Mouse (Mus musculus): ENCODE data around the gene Foxs1. TPM values are rescaled to one million over a fixed set of nuclear protein-coding genes. Genes with fewer than 3 reads are reported as not detected.
A peak's percentile ranks its signal among the peaks of the same experiment; 100 is the strongest.

The Foxs1 gene
- polyA plus RNA-seq, 1 experiment from 2014 or later = 4.8 TPM

GRCm38 (mm10) chr2:152911432-152911831 lies 21.6 kb downstream of the Foxs1 start:
- Histone ChIP-seq H3K4me2 (no peak overlapping the region), H3K9me3 (ENCODE audit: low read depth, low read length) (no peaks in the 10 kb centered on the region), H3K9ac (no peak overlapping the region), H3K27me3 (ENCODE audit: insufficient read depth, low read length) (peaks cover 40% of the 10 kb centered on the region), H3K4me1 (ENCODE audit: insufficient read depth) (0 out of 2 replicates have a peak, but pooled peaks cover under 1% of the 10 kb centered on the region), H3K27ac (ENCODE audit: low read depth) (no peak overlapping the region), H3K4me3 (ENCODE audit: low read depth, low read length) (no peak overlapping the region), H3K36me3 (ENCODE audit: insufficient read depth) (no peaks in the 10 kb centered on the region)
- ATAC-seq (ENCODE audit: insufficient read depth) = no peak
- no peak for TF ChIP-seq CTCF (IDR thresholded peaks at IDR 0.05; ENCODE audit: low read depth)
- no peak for DNase-seq
- WGBS = 17% methylated on average over 6 of the region's 6 CpGs

GRCm38 (mm10) chr2:152911031-152911430 lies 22.0 kb downstream of the Foxs1 start, which contains the start of gene Mylk2:
Gene Mylk2, plus strand, starts transcription at chr2:152911352.
- no peak for TF ChIP-seq CTCF (IDR thresholded peaks at IDR 0.05; ENCODE audit: low read depth)
- no peak within 1 kb of the TSS for H3K9ac ChIP-seq
- no peak for ATAC-seq (ENCODE audit: insufficient read depth)

GRCm38 (mm10) chr2:152909848-152910247 lies 23.2 kb downstream of the Foxs1 start:
- H3K36me3 ChIP-seq (ENCODE audit: insufficient read depth) = no peaks in the 10 kb centered on the region
- no peaks in the 10 kb centered on the region for H3K9me3 ChIP-seq (ENCODE audit: low read depth, low read length)
- no peak overlapping the region for H3K4me2 ChIP-seq
- H3K4me3 ChIP-seq (ENCODE audit: low read depth, low read length) = no peak overlapping the region
- no peak overlapping the region for H3K27ac ChIP-seq (ENCODE audit: low read depth)
- peaks cover 40% of the 10 kb centered on the region for H3K27me3 ChIP-seq (ENCODE audit: insufficient read depth, low read length)
- 0 out of 2 replicates have a peak, but pooled peaks cover 6% of the 10 kb centered on the region for H3K4me1 ChIP-seq (ENCODE audit: insufficient read depth)
- DNase-seq (no peak), ATAC-seq (ENCODE audit: insufficient read depth) (no peak)
- 61% methylated on average over 6 of the region's 6 CpGs for WGBS
- TF ChIP-seq CTCF (IDR thresholded peaks at IDR 0.05; ENCODE audit: low read depth) = no peak
- H3K9ac ChIP-seq = no peak overlapping the region

More at GRCm38 (mm10) chr2:152911031-152911430, 22.0 kb downstream of the Foxs1 start, which contains the start of gene Mylk2:
- Histone ChIP-seq H3K36me3 (ENCODE audit: insufficient read depth) (no peaks in the 10 kb centered on the region), H3K4me1 (ENCODE audit: insufficient read depth) (0 out of 2 replicates have a peak, but pooled peaks cover 5% of the 10 kb centered on the region), H3K4me2 (no peak within 1 kb of the TSS), H3K4me3 (ENCODE audit: low read depth, low read length) (no peak within 1 kb of the TSS), H3K27me3 (ENCODE audit: insufficient read depth, low read length) (peaks cover 40% of the 10 kb centered on the region), H3K27ac (ENCODE audit: low read depth) (no peak within 1 kb of the TSS), H3K9me3 (ENCODE audit: low read depth, low read length) (no peaks in the 10 kb centered on the region)
- no peak for DNase-seq
- 21% methylated on average over 12 of the region's 12 CpGs for WGBS

GRCm38 (mm10) chr2:152907114-152907943 lies 25.7 kb downstream of the Foxs1 start:
- no peak for TF ChIP-seq CTCF (IDR thresholded peaks at IDR 0.05; ENCODE audit: low read depth)
- no peak overlapping the region for H3K9ac ChIP-seq
- ATAC-seq (ENCODE audit: insufficient read depth) (no peak), DNase-seq (peak; percentile 20)
- WGBS = 48% methylated on average over 14 of the region's 14 CpGs
- no peak overlapping the region for H3K4me2 ChIP-seq
- 0 out of 2 replicates have a peak, but pooled peaks cover 6% of the 10 kb centered on the region for H3K4me1 ChIP-seq (ENCODE audit: insufficient read depth)
- H3K27me3 ChIP-seq (ENCODE audit: insufficient read depth, low read length) = peaks cover 23% of the 10 kb centered on the region
- no peaks in the 10 kb centered on the region for H3K9me3 ChIP-seq (ENCODE audit: low read depth, low read length)
- no peaks in the 10 kb centered on the region for H3K36me3 ChIP-seq (ENCODE audit: insufficient read depth)
- H3K27ac ChIP-seq (ENCODE audit: low read depth) = no peak overlapping the region
- H3K4me3 ChIP-seq (ENCODE audit: low read depth, low read length) = no peak overlapping the region

GRCm38 (mm10) chr2:152906274-152907037 lies 26.6 kb downstream of the Foxs1 start:
- Histone ChIP-seq H3K9me3 (ENCODE audit: low read depth, low read length) (no peaks in the 10 kb centered on the region), H3K27me3 (ENCODE audit: insufficient read depth, low read length) (peaks cover 15% of the 10 kb centered on the region; the same call in 1 of the 2 replicates), H3K4me3 (ENCODE audit: low read depth, low read length) (no peak overlapping the region), H3K27ac (ENCODE audit: low read depth) (no peak overlapping the region), H3K9ac (no peak overlapping the region), H3K4me2 (no peak overlapping the region), H3K4me1 (ENCODE audit: insufficient read depth) (0 out of 2 replicates have a peak, but pooled peaks cover 6% of the 10 kb centered on the region), H3K36me3 (ENCODE audit: insufficient read depth) (no peaks in the 10 kb centered on the region)
- DNase-seq (peak; percentile 57), ATAC-seq (ENCODE audit: insufficient read depth) (no peak)
- 46% methylated on average over 9 of the region's 9 CpGs for WGBS
- no peak for TF ChIP-seq CTCF (IDR thresholded peaks at IDR 0.05; ENCODE audit: low read depth)

- Histone ChIP-seq H3K27ac (ENCODE audit: low read depth) (no peak overlapping the region), H3K27me3 (ENCODE audit: insufficient read depth, low read length) (peaks cover 4% of the 10 kb centered on the region; the same call in 1 of the 2 replicates), H3K4me3 (ENCODE audit: low read depth, low read length) (no peak overlapping the region), H3K4me1 (ENCODE audit: insufficient read depth) (0 out of 2 replicates have a peak, but pooled peaks cover 6% of the 10 kb centered on the region), H3K9ac (no peak overlapping the region), H3K36me3 (ENCODE audit: insufficient read depth) (no peaks in the 10 kb centered on the region), H3K9me3 (ENCODE audit: low read depth, low read length) (no peaks in the 10 kb centered on the region), H3K4me2 (no peak overlapping the region)
- no peak for TF ChIP-seq CTCF (IDR thresholded peaks at IDR 0.05; ENCODE audit: low read depth)
- 41% methylated on average over 11 of the region's 11 CpGs for WGBS
- DNase-seq (peak; percentile 60), ATAC-seq (ENCODE audit: insufficient read depth) (peak; percentile 57)
Observed at GRCm38 (mm10) chr2:152905036-152905829, 27.8 kb downstream of the Foxs1 start.

Measured in lung, embryonic 14.5 days (tissue).